ENCODE assay signal across 20 mouse cellular contexts in genomic region chr9:62085548-62085947, GRCm38 (mm10). TPM values are rescaled to one million over a fixed set of nuclear protein-coding genes. Genes with fewer than 3 reads are reported as not detected.
DNase-seq lines count a peak whose midpoint lies in the region; ATAC-seq lines count a peak whose summit lies in the region.
"Had no signal": no experiment of that assay in that cellular context is flagged by ENCODE, and none has a peak within 500 bp of the region (broad histone marks: within the 10 kb centered on the region; RNA-seq: fewer than 3 reads in every experiment).

No protein-coding gene starts in this region.

- H3K4me3 ChIP-seq in liver, embryonic 12.5 days = no peak overlapping the region
- H3K4me3 ChIP-seq in liver, embryonic 15.5 days (replicated peaks) = no peak overlapping the region
- H3K4me3 ChIP-seq: embryonic facial prominence, embryonic 10.5 days; gastrocnemius, adult 2 months; heart, embryonic 15.5 days; hindbrain, embryonic 13.5 days had no signal

- ATAC-seq in liver, embryonic 12.5 days = peak; percentile 74
- peak; percentile 34; the same call in 1 of the 2 replicates for ATAC-seq in liver, embryonic 15.5 days (ENCODE audit: insufficient read depth)
- ATAC-seq: activated CD4-positive, CD25-positive, alpha-beta regulatory T cell, adult 4 months; forebrain, embryonic 14.5 days; hindbrain, postnatal 0 days; Patski had no signal

- no peaks in the 10 kb centered on the region for H3K27me3 ChIP-seq in liver, embryonic 12.5 days (replicated peaks)
- no peaks in the 10 kb centered on the region for H3K27me3 ChIP-seq in liver, embryonic 15.5 days
- H3K27me3 ChIP-seq: heart, embryonic 15.5 days; hindbrain, embryonic 13.5 days; Patski had no signal

- H3K9me3 ChIP-seq in liver, embryonic 12.5 days (replicated peaks) = no peaks in the 10 kb centered on the region
- H3K9me3 ChIP-seq in liver, embryonic 15.5 days (replicated peaks) = no peaks in the 10 kb centered on the region
- H3K9me3 ChIP-seq: embryonic facial prominence, embryonic 10.5 days; heart, embryonic 15.5 days; hindbrain, embryonic 13.5 days had no signal

- 35% methylated on average over 2 of the region's 2 CpGs for WGBS in liver, embryonic 12.5 days (ENCODE audit: insufficient replicate concordance)
- 41% methylated on average over 2 of the region's 2 CpGs for WGBS in liver, embryonic 15.5 days (ENCODE audit: insufficient replicate concordance)

- DNase-seq in adrenal gland, adult 8-10 months = peak; percentile 13
- DNase-seq in adrenal gland, postnatal 4 days (ENCODE audit: low spot score in 2 of 2) = no peak
- no peak for DNase-seq in liver
- no peak for DNase-seq in right cerebral cortex, adult 2 months (ENCODE audit: low spot score in 2 of 2)
- DNase-seq in gastrocnemius, postnatal 10 days = no peak
- DNase-seq: cerebellum, adult 2 months; gastrocnemius, postnatal 36 days; heart, adult 18-20 months; heart, postnatal 14 days had no signal

- peaks cover 5% of the 10 kb centered on the region; the same call in 1 of the 2 replicates for H3K36me3 ChIP-seq in liver, embryonic 12.5 days
- no peaks in the 10 kb centered on the region for H3K36me3 ChIP-seq in liver, embryonic 15.5 days (replicated peaks)
- H3K36me3 ChIP-seq: heart, embryonic 15.5 days had no signal

- H3K9ac ChIP-seq in liver, embryonic 12.5 days = no peak overlapping the region
- H3K9ac ChIP-seq in liver, embryonic 15.5 days = no peak overlapping the region
- H3K9ac ChIP-seq: heart, embryonic 15.5 days; hindbrain, embryonic 13.5 days had no signal

- H3K4me1 ChIP-seq in liver, embryonic 12.5 days = peaks cover 28% of the 10 kb centered on the region
- H3K4me1 ChIP-seq in liver, embryonic 15.5 days (replicated peaks) = peaks cover 13% of the 10 kb centered on the region; the same call in 1 of the 2 replicates
- H3K4me1 ChIP-seq: embryonic facial prominence, embryonic 10.5 days; heart, embryonic 15.5 days; hindbrain, embryonic 13.5 days had no signal

- H3K27ac ChIP-seq in liver, embryonic 12.5 days = 0 out of 2 replicates have a peak overlapping the region, but pooled peaks have one; percentile 20
- H3K27ac ChIP-seq in liver, embryonic 15.5 days (replicated peaks) = no peak overlapping the region
- H3K27ac ChIP-seq: embryonic facial prominence, embryonic 10.5 days; gastrocnemius, adult 2 months; heart, embryonic 15.5 days; hindbrain, embryonic 13.5 days; hindbrain, postnatal 0 days had no signal

- 0 out of 2 replicates have a peak overlapping the region, but pooled peaks have one; percentile 12 for H3K4me2 ChIP-seq in liver, embryonic 12.5 days
- no peak overlapping the region for H3K4me2 ChIP-seq in liver, embryonic 15.5 days
- H3K4me2 ChIP-seq: heart, embryonic 11.5 days; heart, embryonic 15.5 days; hindbrain, embryonic 13.5 days had no signal

RNA-seq across cellular contexts. Expression of gene Glce, which starts 36.9 kb away (rescaled TPM):
- 10 to 100 TPM; 34.0 to 41.7 (median 36.6) TPM for total RNA-seq in adrenal gland, adult 8-10 months (2022)
- total RNA-seq in adrenal gland, postnatal 4 days (2021) = 10 to 100 TPM; 29.2 to 29.4 TPM
- polyA plus RNA-seq in liver, embryonic 12.5 days (2016; fragmentation: Nextera tagmentation; extraction: Ambion mirVana) = 7.8 TPM in 2 replicates
- polyA plus RNA-seq in liver, embryonic 15.5 days (2015; fragmentation: Nextera tagmentation; extraction: Ambion mirVana) = 4.8 and 6.5 TPM in 2 replicates
- 10 to 100 TPM; 15.3 to 18.3 TPM for total RNA-seq in gastrocnemius, postnatal 10 days (2021)

RNA-seq across cellular contexts. Expression of gene Paqr5, which starts 58.9 kb away (rescaled TPM):
- total RNA-seq in adrenal gland, adult 8-10 months (2022) = 1 to 10 TPM; 1.9 to 6.4 (median 4.2) TPM
- total RNA-seq in adrenal gland, postnatal 4 days (2021) = 1 to 10 TPM; 1.9 to 9.9 TPM
- 0.25 and 0.29 TPM in 2 replicates for polyA plus RNA-seq in liver, embryonic 12.5 days (2016; fragmentation: Nextera tagmentation; extraction: Ambion mirVana)
- polyA plus RNA-seq in liver, embryonic 15.5 days (2015; fragmentation: Nextera tagmentation; extraction: Ambion mirVana) = 0.23 and 0.53 TPM in 2 replicates
- total RNA-seq in gastrocnemius, postnatal 10 days (2021) = under 1 TPM in 1 of 2 experiments, not detected in 1; 0.14 TPM
- total RNA-seq: gastrocnemius, adult 2 months; gastrocnemius, postnatal 36 days; heart, postnatal 14 days had no signal
